Mouse (Mus musculus) lung, postnatal 14 days (tissue): Measurements from ENCODE around the gene Gm17584.
"Not testable (repeated sequence)": the region's sequence is repeated elsewhere in the genome, so short reads cannot be mapped to it uniquely, and the experiment has no call there.

Source experiments
- DNase-seq: peaks from one replicate; pipeline ENCODE4 v3.0.0; 2021

Gene Gm17584

GRCm38 (mm10) chrX:124500263-124500662 is at the start of gene Gm17584:
TSS of gene Gm17584 (plus strand) at chrX:124500563.
- not testable (repeated sequence) for DNase-seq
